7 mouse cellular contexts compared by ENCODE assay signal in genomic region chr9:49571695-49572510, GRCm38 (mm10).
DNase-seq lines count a peak whose midpoint lies in the region; ATAC-seq and TF ChIP-seq lines count a peak whose summit lies in the region.

No protein-coding gene starts in this region.

- peak; percentile 40 to 64 for DNase-seq in left cerebral cortex, postnatal 14 days (ENCODE audit: low spot score in 2 of 2)
- no peak for DNase-seq in left cerebral cortex, adult 11 months (ENCODE audit: low spot score)
- peak; percentile 48 for DNase-seq in cerebellum, adult 8-10 months
- peak; percentile 54 for DNase-seq in forebrain, postnatal 0 days
- DNase-seq in midbrain, embryonic 14.5 days = peak; percentile 24
- no peak for DNase-seq in ovary, adult 18-20 months (ENCODE audit: low spot score)

- no peaks in the 10 kb centered on the region for H3K9me3 ChIP-seq in forebrain, postnatal 0 days (ENCODE audit: low read length)
- no peaks in the 10 kb centered on the region for H3K9me3 ChIP-seq in midbrain, embryonic 14.5 days (ENCODE audit: control insufficient read depth, low read length)

- peak overlapping the region; percentile 85 for H3K27ac ChIP-seq in forebrain, postnatal 0 days (ENCODE audit: low read depth, low read length)
- H3K27ac ChIP-seq in midbrain, embryonic 14.5 days (replicated peaks; ENCODE audit: low read depth, low read length) = peak overlapping the region; percentile 95

- H3K4me1 ChIP-seq in forebrain, postnatal 0 days (ENCODE audit: insufficient read depth) = peaks cover 33% of the 10 kb centered on the region
- peaks cover 47% of the 10 kb centered on the region for H3K4me1 ChIP-seq in midbrain, embryonic 14.5 days (ENCODE audit: control insufficient read depth, insufficient read depth, low read length)

- H3K9ac ChIP-seq in forebrain, postnatal 0 days = peak overlapping the region; percentile 3; the same call in 1 of the 2 replicates
- H3K9ac ChIP-seq in midbrain, embryonic 14.5 days (replicated peaks; ENCODE audit: low read length) = no peak overlapping the region

- no peaks in the 10 kb centered on the region for H3K27me3 ChIP-seq in forebrain, postnatal 0 days (ENCODE audit: insufficient read depth, low read length)
- H3K27me3 ChIP-seq in midbrain, embryonic 14.5 days (ENCODE audit: control insufficient read depth, insufficient read depth, low read length) = no peaks in the 10 kb centered on the region

- ATAC-seq in forebrain, postnatal 0 days = no peak
- ATAC-seq in midbrain, embryonic 14.5 days (ENCODE audit: low FRiP score, low TSS enrichment) = no peak
- no peak for ATAC-seq in megakaryocyte progenitor cell, adult 5-6 weeks (replicated peaks; ENCODE audit: poor library complexity)

- WGBS in forebrain, postnatal 0 days = 46% methylated on average over 9 of the region's 9 CpGs
- 59% methylated on average over 9 of the region's 9 CpGs for WGBS in midbrain, embryonic 14.5 days

- H3K4me3 ChIP-seq in forebrain, postnatal 0 days (ENCODE audit: low read depth, low read length) = no peak overlapping the region
- H3K4me3 ChIP-seq in midbrain, embryonic 14.5 days (replicated peaks; ENCODE audit: low read depth, low read length) = no peak overlapping the region

- peaks cover 24% of the 10 kb centered on the region for H3K36me3 ChIP-seq in forebrain, postnatal 0 days (ENCODE audit: insufficient read depth)
- peaks cover 23% of the 10 kb centered on the region for H3K36me3 ChIP-seq in midbrain, embryonic 14.5 days (ENCODE audit: control insufficient read depth, insufficient read depth, low read length)

- no peak overlapping the region for H3K4me2 ChIP-seq in forebrain, postnatal 0 days (ENCODE audit: low read depth)
- H3K4me2 ChIP-seq in midbrain, embryonic 14.5 days (ENCODE audit: low read length) = peak overlapping the region; percentile 42; the same call in 1 of the 2 replicates

- intact Hi-C loops in left cerebral cortex, postnatal 14 days (cut with DNase I) = no loop called here

- TF ChIP-seq CTCF in forebrain, postnatal 0 days (IDR thresholded peaks at IDR 0.05; ENCODE audit: low read depth) = no peak

Comparison
In these comparisons a context has a peak if more than half of its experiments do, and no peak if none do; other contexts are left out.
1. DNase-seq: peak in left cerebral cortex, postnatal 14 days (2 of 2), cerebellum, adult 8-10 months (single experiment), forebrain, postnatal 0 days (single experiment) and midbrain, embryonic 14.5 days (single experiment); none in left cerebral cortex, adult 11 months (single experiment) and ovary, adult 18-20 months (single experiment).